Mouse (Mus musculus): ENCODE data around the gene Map3k14.
"Not testable (repeated sequence)": the region's sequence is repeated elsewhere in the genome, so short reads cannot be mapped to it uniquely, and the experiment has no call there.

The Map3k14 gene

GRCm38 (mm10) chr11:103267346-103268219, at the start of gene Map3k14:
Map3k14 (minus strand) TSS chr11:103267472.
- peak; percentile 99 to 100 for DNase-seq (ENCODE audit: low spot score in 2 of 2)

DNA sequence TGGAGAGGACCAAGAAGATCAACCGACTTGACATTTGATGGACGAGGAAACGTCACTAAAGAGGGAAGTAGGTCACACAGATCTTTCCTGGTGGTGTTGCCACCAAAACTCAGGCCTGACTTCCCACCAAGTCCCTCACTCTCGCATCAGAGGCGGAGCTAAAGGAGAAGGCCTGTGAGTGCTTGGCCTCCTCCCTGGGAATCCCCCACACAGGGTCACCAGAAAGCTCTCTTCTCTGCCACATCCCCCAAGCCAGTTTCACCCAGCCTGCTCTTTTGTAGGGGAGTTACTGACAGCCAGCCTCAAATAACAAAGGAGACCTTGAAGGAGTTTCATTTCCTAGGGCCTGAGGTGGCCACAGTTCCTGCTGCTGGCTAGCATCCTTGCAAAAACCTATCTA, 48.1 kb upstream of the Map3k14 start:
- DNase-seq (ENCODE audit: low spot score in 2 of 2) = no peak

- DNase-seq (ENCODE audit: low spot score in 2 of 2) = no peak
Measured at GRCm38 (mm10) chr11:103314736-103315374, 47.6 kb upstream of the Map3k14 start.

GRCm38 (mm10) chr11:103313542-103313941, 46.3 kb upstream of the Map3k14 start:
- DNase-seq (ENCODE audit: low spot score in 2 of 2) = no peak

- no peak for DNase-seq (ENCODE audit: low spot score in 2 of 2)
Measured at GRCm38 (mm10) chr11:103312655-103313255, 45.5 kb upstream of the Map3k14 start.

DNA sequence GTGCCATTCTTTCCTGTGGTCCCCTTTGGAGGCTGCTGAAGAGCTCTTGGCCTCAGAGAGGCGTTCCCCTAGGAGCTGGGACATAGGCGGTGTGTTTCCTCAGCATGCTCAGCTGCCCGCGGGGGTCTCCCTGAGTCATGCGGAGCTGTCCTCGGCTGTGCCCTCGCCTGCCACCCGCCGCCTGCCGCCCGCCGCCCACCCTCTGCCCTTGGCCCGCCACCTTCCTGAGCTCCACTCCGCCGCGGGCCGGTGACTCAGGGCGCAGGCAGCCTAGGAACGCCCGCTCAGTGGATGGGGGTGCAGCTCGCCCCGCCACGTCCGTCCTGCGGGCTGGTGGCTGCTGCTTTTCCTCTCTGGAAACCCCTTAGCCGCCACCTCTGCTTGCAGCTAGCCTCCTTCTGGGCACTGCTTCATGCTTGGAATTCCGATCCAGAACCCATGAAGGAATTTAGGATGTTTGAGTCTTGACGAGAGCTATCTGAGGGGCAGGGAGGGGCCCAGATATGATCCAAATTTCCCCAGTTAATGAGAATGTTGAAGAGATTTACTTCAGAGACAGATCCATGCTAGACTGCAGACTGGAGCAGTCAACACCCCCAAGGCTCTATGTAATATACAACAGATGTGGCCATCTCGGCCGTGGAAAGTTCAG, 44.8 kb upstream of the Map3k14 start:
- DNase-seq (ENCODE audit: low spot score in 2 of 2) = no peak

DNA sequence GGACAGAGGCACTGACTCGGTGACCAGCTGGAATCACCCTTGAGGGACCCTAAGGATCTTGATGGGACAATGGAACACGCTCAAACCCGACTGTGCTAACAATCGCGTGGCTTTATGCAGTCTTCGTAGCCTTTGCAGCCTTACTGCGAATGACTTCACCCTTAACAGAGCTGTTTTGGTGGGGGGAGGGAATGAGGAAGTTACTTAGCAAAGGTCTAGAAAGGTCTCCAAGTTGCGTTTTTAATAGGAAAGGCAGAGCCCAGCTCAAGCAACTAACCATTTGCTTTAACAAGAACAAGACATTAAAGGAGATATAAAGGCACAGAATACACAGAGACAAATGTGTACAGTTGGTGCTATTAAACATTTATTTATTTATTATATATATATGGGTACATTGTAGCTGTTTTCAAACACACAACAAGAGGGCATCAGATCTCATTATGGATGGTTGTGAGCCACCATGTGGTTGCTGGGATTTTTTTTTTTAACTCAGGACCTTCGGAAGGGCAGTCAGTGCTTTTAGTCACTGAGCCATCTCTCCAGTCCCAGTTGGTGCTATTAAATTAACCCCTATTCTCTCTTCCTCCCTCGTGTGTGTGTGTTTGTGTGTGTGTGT, 42.8 kb upstream of the Map3k14 start:
- DNase-seq (ENCODE audit: low spot score in 2 of 2) = no peak

DNA sequence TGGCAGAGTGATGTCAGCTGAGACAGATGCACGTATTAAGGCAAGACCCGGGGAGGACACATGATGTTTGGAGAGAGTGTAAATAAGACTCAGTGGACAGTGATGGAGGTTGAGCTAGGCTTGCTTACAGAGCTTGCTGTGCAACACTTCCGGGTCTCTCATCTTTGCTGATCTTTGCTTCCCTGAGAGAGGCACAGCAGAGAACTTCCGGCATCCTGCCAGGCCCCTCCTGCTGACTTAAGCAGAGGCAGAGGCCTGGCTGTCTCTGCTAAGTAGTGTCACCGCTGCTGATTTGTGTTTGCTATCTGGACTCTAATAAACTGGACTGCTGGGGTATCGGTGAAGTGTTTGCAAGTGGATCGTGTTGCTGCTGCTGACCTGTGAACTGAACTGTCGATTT, 40.6 kb upstream of the Map3k14 start:
- DNase-seq (ENCODE audit: low spot score in 2 of 2) = no peak

DNA sequence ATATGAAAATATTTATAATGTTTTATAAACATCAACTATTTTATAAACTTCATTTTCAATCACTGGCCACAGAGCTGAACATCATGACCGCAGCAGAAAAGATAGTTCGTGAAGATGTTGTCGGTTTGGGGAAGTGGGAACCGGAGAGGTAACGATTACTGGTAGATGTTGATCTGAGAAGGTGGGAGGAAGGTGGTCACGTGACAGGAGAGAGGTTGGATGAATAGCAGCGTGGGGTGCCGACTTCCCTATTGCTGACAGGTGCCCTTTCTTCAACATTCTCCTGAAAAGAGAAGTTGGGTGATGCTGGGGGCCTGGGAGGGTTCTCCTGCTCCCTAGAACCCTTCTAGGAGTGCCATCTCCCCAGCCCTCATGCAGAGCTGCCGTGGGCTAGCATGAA, 37.3 kb upstream of the Map3k14 start:
- DNase-seq (ENCODE audit: low spot score in 2 of 2) = no peak

GRCm38 (mm10) chr11:103294772-103295171, 27.5 kb upstream of the Map3k14 start:
- DNase-seq (ENCODE audit: low spot score in 2 of 2) = no peak

GRCm38 (mm10) chr11:103294066-103294465, 26.8 kb upstream of the Map3k14 start:
- no peak for DNase-seq (ENCODE audit: low spot score in 2 of 2)

DNA sequence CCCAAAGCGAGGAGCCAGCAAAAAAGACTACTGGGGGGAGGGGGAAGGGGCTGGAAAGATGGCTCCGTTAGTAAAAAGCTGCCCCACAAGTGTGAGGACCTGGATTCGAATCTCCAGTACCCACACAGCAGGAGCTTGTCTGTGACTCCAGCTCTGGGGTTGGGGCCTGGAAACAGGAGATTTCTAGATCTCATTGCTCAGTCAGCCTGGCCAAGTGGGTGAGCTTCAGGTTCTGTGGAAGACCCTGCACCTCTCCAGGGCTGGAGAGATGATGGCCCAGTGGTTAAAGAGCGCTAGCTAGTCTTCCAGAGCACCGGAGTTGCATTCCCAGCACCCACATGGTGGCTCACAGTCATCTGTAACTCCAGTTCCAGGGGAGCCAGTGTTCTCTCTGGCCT, 25.6 kb upstream of the Map3k14 start:
- DNase-seq (ENCODE audit: low spot score in 2 of 2) = no peak

- DNase-seq (ENCODE audit: low spot score in 2 of 2) = no peak
Measured at GRCm38 (mm10) chr11:103292152-103292889, 25.0 kb upstream of the Map3k14 start.

- DNase-seq (ENCODE audit: low spot score in 2 of 2) = not testable (repeated sequence)
Measured at GRCm38 (mm10) chr11:103290841-103291240, 23.6 kb upstream of the Map3k14 start.

DNA sequence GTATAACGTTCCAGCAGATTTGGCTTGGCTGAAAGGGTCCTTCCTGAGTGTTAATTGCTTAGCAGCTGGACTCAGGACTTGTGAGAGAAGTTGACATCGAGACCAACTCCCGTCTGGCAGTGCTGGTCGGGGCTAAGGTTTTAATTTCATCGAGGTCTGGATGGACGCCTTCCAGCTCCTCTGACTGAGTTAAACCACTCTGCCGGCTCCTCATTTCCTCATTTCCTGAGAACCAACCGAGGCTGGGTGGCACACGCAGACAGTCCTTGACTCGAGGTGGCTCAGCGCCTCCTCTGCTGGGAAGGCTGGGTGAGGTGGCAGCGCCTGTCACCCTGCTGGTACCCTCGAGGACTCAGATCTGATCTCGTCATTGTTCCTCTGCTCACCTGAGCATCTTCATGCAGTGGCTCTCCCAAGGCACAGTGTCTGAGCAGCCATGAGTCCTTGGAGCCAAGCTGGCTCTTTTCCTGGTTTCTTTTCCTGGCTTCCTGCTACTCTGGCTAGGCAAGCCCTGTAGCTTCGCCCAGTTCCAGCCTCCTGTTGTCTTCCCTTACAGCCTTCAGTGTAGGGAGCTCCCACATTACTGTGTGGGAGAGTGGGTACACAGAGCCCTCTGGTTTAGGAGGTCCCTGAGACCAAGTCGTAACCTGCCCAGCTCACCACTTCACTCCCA, 21.2 kb upstream of the Map3k14 start:
- DNase-seq (ENCODE audit: low spot score in 2 of 2) = no peak

DNA sequence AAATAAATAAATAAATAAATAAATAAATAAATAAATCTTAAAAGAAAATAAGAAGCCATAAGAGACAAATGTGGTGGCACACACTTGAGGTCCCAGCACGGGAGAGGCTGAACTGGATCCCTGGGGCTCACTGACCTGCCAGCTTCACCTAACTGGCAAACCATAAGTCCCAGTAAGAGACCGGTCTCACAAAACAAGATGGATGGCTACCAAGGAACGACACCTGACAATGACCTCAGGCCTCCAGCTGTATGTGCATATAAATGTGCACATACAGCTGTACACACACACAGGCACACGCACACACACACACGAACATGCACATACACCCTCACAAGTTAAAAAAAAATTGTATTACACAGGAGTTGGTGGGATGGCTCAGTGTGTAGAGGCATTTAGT, 19.6 kb upstream of the Map3k14 start:
- no peak for DNase-seq (ENCODE audit: low spot score in 2 of 2)

DNA sequence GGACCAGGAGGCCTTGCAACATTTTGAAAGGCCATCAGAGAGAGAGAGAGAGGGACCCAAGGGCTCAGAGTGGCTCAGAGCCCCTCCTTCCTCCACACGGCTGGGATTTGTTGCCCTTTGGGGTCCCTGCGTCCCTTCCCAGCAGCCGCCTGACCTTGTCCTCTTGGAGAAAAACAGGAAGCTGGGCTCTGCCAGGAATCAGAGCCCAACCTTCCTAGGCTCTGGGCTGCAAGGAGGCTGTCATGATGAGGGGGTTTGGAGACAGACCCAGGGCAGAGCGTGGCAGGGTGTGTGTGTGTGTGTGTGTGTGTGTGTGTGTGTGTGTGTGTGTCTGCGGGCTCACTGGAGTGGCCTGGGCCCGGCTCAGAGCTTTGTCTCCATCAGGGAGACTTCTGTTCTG, 18.7 kb upstream of the Map3k14 start:
- no peak for DNase-seq (ENCODE audit: low spot score in 2 of 2)

GRCm38 (mm10) chr11:103285276-103285675, 18.0 kb upstream of the Map3k14 start:
- no peak for DNase-seq (ENCODE audit: low spot score in 2 of 2)

DNA sequence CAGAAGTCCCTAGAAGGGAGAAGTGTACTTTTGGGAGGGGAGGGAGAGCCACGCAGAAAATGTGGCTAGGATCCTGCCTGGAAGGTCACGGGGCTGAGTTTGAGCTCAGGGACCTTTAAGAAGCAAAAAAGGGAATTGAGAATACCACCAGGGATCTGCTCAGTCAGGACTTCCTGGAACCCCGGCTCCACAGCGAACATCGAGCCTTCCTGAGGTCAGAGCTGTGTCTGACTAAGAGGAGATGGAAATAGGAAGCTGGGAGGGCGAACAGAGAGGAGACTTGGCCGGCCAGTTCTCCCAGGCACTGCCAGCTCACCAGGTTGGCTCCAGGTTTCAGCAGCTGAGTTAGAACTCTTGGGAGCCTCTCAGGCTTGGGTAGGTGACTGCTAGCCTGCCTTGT, 14.5 kb upstream of the Map3k14 start:
- DNase-seq (ENCODE audit: low spot score in 2 of 2) = no peak

GRCm38 (mm10) chr11:103276450-103276849, 9.2 kb upstream of the Map3k14 start:
- DNase-seq (ENCODE audit: low spot score in 2 of 2) = no peak

GRCm38 (mm10) chr11:103272888-103273287, 5.6 kb upstream of the Map3k14 start:
- no peak for DNase-seq (ENCODE audit: low spot score in 2 of 2)

Measured in right cerebral cortex, adult 2 months (tissue).